Mouse (Mus musculus) ovary, postnatal 10 days (tissue): ENCODE measurements around the gene Il12rb2.

Source experiments
- DNase-seq: peaks from one replicate; pipeline ENCODE4 v3.0.0; 2022; ENCODE audit warnings: low spot score

Gene Il12rb2

DNA sequence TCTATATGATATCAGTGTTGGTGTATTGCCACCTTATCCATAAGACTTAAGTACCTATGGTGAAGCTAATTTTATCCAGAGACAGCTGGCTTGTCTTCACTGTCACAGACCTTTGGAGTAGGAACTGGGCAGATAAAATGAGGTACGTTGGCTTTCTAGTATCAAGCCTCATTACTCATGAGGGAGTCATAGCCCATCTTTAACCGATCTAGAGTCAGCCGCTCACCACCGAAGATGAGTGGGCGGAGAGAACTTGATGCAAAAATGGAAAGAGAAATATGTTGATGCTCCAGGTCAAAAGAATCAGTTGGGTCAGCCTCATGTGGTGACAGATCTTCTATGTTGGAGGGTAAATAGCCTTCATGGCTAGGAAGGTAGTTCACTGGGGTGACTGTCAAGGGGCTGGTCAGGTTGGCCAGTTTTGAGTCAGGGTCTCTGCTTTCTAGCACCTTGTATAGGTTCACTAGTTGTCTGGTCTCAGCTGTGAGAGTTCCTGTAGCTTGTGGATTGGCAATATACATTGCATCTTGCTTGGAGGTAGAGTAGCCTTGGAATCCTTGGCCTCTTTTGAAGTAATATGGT lies 83.9 kb downstream of the Il12rb2 start:
- no peak for DNase-seq

DNA sequence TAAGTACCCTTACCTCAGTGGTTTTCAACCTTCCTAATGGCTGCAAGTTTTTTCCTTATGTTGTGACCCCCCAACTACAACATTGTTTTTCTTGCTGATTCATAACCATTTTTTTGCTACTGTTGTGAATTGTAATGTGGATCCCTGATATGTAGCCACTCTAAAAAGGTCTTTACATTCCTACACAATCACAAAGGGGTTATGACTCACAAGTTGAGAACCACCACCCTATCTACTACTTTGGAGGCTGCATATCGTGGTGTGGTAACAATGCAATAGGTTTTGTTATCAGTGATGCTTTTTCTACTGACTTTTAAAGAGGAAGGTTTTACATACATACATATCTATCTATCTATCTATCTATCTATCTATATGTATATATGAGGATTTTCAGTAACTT lies 93.1 kb downstream of the Il12rb2 start:
- DNase-seq: no peak

DNA sequence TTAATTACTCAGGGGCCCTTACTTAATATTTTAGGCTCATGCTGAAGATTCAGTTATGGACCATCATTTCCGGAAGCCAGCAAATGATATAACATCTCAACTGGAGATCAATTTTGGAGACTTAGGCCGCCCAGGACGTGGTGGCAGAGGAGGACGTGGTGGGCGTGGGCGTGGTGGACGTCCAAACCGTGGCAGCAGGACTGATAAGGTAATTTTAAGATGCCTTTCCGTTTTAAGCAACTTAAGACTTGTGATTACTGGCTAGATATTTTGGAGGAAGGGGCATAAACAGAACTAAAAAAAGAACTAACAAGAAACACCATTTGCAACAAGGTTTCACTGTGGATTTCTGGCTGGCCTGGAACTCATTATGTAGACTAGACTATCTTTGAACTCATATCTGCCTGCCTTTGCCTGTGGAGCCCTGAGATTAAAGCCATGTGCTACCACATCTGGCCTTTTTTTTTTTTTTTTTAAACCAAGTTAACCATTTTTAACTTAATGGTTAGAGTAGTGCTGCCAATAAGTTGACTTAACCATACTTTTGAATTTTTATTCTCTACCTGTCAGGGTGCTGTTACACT lies 94.3 kb downstream of the Il12rb2 start:
- DNase-seq: no peak

DNA sequence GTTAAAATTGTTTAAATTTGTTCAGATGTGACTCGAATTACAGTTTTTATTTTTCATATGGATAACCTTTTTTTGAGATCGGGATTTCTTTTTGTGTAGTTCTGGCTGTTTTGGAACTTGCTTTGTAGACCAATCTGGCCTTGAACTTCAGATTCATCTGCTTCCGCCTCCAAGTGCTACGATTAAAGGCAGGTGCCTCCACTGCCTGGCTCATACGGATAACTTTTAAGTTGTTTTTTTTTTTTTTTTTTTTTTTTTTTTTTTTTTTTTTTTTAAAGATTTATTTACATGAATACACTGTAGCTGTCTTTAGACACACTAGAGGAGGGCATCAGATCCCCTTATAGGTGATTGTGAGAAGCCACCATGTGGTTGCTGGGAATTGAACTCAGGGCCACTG lies 98.0 kb downstream of the Il12rb2 start:
- no peak for DNase-seq

DNA sequence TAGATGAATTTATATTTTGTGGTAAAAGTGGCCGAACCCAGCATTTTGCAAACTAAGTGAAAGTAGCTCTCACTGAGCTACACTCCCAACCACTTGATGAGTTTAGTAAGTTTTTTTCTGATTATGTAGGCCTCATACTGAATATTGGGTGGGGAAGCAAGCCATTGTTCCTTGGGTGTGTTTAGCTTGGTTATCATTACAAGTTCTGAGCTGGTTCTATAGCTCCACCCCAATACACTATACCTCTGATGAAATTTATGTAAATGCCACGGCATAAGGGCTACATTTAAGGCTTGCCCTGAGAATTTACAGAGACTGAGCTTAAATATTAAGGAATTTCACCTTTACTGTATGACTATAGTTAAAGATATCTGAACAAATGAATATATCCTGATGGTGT lies 106.5 kb downstream of the Il12rb2 start:
- DNase-seq: no peak

DNA sequence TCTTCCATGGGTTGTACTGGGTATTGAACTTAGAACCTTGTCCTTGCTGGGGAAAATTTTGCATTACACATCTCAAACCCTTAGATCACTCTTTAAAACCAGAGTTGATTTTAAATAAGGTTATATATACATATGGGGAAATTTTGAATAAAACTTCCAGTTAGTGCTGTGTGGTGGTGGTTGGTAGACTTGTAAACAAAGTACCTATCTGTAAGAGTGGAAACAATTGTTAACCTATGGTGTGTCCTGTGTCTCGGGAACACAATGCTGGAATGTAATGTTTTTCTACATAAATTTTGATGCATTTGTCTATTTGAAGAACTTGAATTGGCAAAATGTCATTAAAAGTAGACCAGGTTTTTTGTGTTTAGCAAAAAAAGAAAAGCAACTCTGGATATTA lies 107.0 kb downstream of the Il12rb2 start:
- DNase-seq: no peak

DNA sequence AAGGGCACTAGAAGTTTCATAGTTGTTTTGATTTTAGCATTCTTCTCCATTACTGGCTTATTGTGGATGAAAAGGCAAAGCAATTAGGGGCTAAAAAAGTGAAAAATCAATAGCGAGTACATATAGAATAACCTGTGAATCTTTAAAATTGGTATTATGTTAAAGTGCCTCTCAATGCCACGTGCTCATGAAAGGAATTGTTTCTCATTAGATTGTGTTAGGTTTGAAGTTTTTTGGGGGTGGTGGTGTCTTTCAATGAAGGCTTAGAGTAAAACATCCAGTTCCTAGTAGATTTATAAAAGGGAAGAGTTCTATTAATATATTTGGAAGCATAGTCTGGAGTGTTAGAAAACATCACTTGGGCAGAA lies 107.8 kb downstream of the Il12rb2 start:
- no peak for DNase-seq

DNA sequence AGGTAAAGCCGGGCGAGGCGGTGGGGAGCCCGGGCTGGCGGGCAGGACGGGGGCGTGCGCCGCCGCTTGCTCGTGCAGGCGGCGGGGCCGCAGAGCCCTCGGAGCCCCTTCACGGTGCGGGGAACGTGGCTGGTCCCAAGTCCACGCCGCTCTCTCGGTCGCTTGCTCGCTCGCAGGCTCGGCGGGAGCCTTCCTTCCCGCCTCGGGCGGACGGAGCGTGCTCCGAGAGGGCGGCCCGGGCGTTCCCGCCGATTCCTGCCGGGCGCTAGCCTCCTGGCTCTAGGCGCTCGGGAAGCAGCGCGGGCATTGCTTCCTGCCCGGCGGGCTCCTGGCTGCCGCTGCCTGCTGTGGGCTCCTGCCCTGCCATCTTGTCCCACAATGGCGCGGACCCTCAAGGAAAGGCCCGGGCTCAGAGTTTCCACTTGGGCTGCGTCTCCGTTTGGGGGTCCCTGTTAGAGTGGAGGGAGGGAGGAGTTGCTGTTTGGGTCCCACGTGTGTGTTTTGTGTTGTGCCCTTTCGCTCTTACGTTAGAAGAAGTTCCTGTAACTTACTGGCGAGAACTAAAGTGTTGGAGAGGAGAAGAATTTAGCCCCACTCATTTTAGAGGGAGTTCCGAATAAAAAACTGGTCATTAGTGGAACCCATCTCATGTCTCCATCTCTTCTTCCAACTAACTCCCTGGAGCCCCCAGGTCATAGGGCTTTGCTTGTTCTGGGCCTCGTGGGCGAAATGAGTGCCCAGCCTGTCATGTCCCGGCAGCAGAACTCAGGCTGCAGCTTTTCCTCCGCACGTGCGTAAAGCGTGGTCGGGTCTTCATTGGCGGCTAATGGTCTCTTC lies 108.4 kb downstream of the Il12rb2 start:
- DNase-seq: peak; percentile 22

DNA sequence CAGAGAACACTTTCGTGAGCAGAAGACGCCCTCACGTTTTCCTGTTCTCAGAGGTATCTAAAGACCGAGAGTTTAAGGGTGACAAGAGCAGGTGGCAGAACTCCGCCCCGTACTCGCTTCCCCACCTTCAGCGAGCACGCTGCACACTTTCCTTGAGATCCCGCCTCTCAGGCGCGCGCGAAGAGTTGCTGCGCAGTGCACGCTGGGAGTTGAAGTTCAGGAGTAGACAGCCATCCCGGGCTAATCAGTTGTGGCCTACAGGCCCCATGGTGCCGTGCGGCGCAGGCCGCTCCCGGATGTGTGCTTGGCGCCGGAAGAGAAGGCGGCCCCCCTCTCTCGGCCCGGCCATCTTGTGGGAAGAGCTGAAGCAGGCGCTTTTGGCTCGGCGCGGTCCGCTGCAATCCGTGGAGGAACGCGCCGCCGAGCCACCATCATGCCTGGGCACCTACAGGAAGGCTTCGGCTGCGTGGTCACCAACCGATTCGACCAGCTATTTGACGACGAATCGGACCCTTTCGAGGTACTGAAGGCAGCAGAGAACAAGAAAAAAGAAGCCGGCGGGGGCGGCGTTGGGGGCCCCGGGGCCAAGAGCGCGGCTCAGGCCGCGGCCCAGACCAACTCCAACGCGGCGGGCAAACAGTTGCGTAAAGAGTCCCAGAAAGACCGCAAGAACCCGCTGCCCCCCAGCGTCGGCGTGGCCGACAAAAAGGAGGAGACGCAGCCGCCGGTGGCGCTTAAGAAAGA lies 109.2 kb downstream of the Il12rb2 start:
- peak; percentile 67 for DNase-seq

DNA sequence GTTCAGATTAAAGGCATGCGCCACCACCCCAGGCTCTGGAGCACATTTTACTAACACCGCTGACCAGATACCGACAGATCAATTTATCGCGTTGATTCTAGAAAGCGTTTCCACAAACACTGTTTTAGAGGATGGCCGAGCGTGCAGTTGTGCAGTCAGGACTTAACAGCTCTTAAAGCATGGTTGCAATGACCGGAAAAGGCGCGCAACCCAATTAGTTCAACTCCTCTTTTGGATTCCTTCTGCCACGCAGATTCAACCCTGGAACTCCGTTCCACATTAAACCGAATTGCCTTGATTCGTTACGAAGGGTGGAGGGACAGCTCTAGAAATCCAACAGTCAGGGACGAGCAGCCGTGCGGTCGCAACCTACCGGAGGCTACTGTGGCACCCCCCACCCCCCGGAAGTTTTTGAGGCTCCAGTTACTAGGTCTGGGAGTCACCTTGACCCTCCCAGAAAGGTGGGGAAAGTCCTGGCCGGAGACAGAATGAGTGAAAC lies 109.8 kb downstream of the Il12rb2 start:
- DNase-seq: no peak

DNA sequence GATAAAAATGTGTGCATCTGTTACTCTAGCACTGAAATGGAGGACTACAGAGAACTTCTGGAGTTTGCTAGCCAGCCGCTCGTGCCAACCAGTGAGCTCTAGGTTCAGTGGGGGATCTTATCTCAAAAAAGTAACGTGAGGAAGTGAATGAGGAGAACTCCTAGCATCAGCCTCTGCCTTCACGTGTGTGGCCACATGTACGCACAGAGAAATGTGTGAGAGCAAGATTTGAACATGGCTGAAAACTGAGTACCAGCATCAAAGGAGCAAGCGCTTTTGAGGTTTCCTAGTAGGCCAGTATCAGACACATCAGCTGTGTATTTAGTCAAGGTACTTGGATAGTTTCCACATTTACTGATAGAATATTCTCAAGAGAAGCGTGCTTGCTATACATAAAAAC lies 111.1 kb downstream of the Il12rb2 start:
- DNase-seq: no peak

DNA sequence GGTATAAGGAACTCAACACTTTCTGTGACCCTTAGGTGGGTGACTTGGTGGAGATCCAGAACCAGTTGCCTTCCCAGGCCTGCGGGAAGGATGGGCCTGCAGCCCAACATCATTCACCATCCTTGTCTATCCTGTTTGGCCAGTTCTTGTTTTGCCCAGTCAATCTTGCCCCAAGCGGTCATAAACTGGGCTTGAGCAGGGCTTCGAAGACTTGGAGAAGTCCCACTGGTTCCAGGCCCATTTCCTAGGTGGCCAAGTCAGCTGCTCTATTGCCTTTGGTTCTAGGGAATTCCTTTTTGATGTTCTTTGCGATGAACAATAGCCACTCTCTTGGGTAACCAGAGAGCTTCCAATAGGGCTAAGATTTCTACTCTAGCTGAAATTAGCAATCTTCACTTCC lies 124.9 kb downstream of the Il12rb2 start:
- DNase-seq: no peak

DNA sequence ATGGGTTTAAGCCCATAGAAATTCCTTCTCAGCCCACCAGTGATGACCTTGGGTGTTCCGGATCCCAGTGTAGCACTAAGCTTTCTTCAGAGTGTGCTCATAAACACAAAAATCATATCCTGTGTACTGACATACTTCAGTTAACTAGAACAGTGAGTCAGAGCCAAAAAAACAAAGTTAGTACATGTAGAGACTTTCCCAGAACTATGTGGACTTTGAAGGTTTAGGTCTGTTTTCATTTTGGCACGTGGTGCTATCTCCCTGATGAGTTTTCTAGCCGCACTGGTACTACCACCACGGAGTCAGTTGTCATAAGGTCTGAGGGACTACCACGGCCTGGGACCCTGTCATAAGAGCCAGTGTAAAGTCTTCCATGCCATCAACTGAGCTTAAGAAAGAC lies 131.5 kb downstream of the Il12rb2 start:
- DNase-seq: no peak

DNA sequence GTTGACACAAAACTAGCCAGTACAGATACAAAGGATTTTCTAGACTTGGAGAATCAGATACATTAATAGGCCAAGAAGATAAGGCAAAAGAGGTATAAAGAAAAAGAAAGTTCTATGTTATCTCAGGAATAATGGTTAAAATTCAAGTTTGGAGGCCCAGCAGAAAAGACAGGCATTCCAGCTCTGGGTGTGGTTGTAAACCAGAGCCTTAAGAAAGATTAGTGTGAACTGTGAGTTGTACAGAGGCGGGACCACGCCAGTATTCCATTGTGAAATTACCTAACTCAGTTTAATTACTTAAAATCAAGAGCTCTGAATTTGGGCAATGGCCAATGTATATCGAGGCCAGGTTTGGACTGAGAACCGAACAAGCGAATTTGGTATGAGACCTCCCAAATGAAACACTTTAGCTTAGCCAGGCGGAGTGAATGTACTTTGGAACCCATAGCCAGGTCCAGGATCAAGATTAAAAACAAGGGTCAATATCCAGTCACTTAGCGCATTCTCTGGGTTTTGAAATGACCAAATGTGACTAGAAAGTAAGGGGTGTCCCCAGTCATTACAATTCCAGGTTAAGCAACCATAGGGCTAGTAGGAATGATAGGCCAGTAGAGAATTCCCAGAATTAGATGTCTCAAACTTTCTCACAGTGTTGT lies 132.1 kb downstream of the Il12rb2 start:
- no peak for DNase-seq
